Mouse (Mus musculus) adrenal gland, adult 2 months (tissue): ENCODE measurements around the gene Rap1a. TPM values are rescaled to one million over a fixed set of nuclear protein-coding genes. Genes with fewer than 3 reads are reported as not detected.

Experiments
- DNase-seq: peaks from one replicate; pipeline ENCODE4 v3.0.0; 2021
- polyA plus RNA-seq: library from polyadenylated mRNA; depleted of rRNA; stranded (reverse); fragments of >200 nt; gene quantifications from 2 replicates; pipeline ENCODE4 v1.2.3, GENCODE M21; 2012
- total RNA-seq, 2 experiments: library from RNA; stranded (reverse); gene quantifications; 2 replicates each; pipeline ENCODE4 v1.2.3; 2021

Rap1a gene
- total and polyA plus RNA-seq, 3 experiments = 1.6 to 188 (median 143) TPM

GRCm38 (mm10) chr3:105806519-105807249 lies 5.5 kb upstream of the Rap1a start:
- DNase-seq = no peak

- DNase-seq = peak; percentile 25
Observed at GRCm38 (mm10) chr3:105803600-105803999, 2.5 kb upstream of the Rap1a start.

GRCm38 (mm10) chr3:105800675-105801190 lies 403 bp downstream of the Rap1a start:
- no peak for DNase-seq

- DNase-seq = no peak
Observed at GRCm38 (mm10) chr3:105800156-105800674, 921 bp downstream of the Rap1a start.

GRCm38 (mm10) chr3:105799375-105799774 lies 1.8 kb downstream of the Rap1a start:
- DNase-seq = no peak

GRCm38 (mm10) chr3:105798770-105799169 lies 2.4 kb downstream of the Rap1a start:
- DNase-seq = no peak

- DNase-seq = no peak
Observed at GRCm38 (mm10) chr3:105797427-105797826, 3.7 kb downstream of the Rap1a start.

- no peak for DNase-seq
Observed at GRCm38 (mm10) chr3:105796761-105797160, 4.4 kb downstream of the Rap1a start.

- no peak for DNase-seq
Observed at GRCm38 (mm10) chr3:105794309-105794708, 6.8 kb downstream of the Rap1a start.

GRCm38 (mm10) chr3:105792309-105792708 lies 8.8 kb downstream of the Rap1a start:
- DNase-seq = no peak

GRCm38 (mm10) chr3:105791129-105791528 lies 10.0 kb downstream of the Rap1a start:
- DNase-seq = no peak

- no peak for DNase-seq
Observed at GRCm38 (mm10) chr3:105790338-105790737, 10.8 kb downstream of the Rap1a start.

GRCm38 (mm10) chr3:105789776-105790175 lies 11.4 kb downstream of the Rap1a start:
- no peak for DNase-seq

GRCm38 (mm10) chr3:105787328-105787727 lies 13.8 kb downstream of the Rap1a start:
- no peak for DNase-seq

GRCm38 (mm10) chr3:105785865-105786264 lies 15.3 kb downstream of the Rap1a start:
- DNase-seq = no peak

- DNase-seq = no peak
Observed at GRCm38 (mm10) chr3:105783809-105784208, 17.3 kb downstream of the Rap1a start.

- no peak for DNase-seq
Observed at GRCm38 (mm10) chr3:105782406-105782805, 18.7 kb downstream of the Rap1a start.

GRCm38 (mm10) chr3:105777997-105778396 lies 23.1 kb downstream of the Rap1a start:
- no peak for DNase-seq

- no peak for DNase-seq
Observed at GRCm38 (mm10) chr3:105774496-105774895, 26.6 kb downstream of the Rap1a start.

GRCm38 (mm10) chr3:105771534-105771933 lies 29.6 kb downstream of the Rap1a start:
- DNase-seq = no peak

GRCm38 (mm10) chr3:105770836-105771235 lies 30.3 kb downstream of the Rap1a start:
- no peak for DNase-seq

GRCm38 (mm10) chr3:105769380-105769779 lies 31.8 kb downstream of the Rap1a start:
- DNase-seq = no peak

- DNase-seq = no peak
Observed at GRCm38 (mm10) chr3:105768529-105768928, 32.6 kb downstream of the Rap1a start.
